Mouse (Mus musculus) thymus, adult 18-20 months (tissue): ENCODE measurements around the gene Slc4a2.

Experiments used
- DNase-seq, 2 experiments: peaks; one replicate each; pipeline ENCODE4 v3.0.0; 2022; ENCODE audit warnings: mixed read lengths in 2 of 2

The Slc4a2 gene

GRCm38 (mm10) chr5:24472884-24473619 lies 49.4 kb downstream of the Slc4a2 start:
- DNase-seq: no peak

GRCm38 (mm10) chr5:24474025-24474722 lies 50.5 kb downstream of the Slc4a2 start:
- no peak for DNase-seq

- no peak for DNase-seq
Observed at GRCm38 (mm10) chr5:24474723-24475261, 51.2 kb downstream of the Slc4a2 start.

- no peak for DNase-seq
Observed at GRCm38 (mm10) chr5:24475476-24476241, 52.0 kb downstream of the Slc4a2 start.

GRCm38 (mm10) chr5:24477909-24478308 lies 54.3 kb downstream of the Slc4a2 start:
- DNase-seq: no peak

GRCm38 (mm10) chr5:24481647-24482046 lies 58.0 kb downstream of the Slc4a2 start:
- DNase-seq: no peak

- no peak for DNase-seq
Observed at GRCm38 (mm10) chr5:24482247-24483079, 58.8 kb downstream of the Slc4a2 start.

- DNase-seq: peak in 1 of 2 experiments; percentile 37
Observed at GRCm38 (mm10) chr5:24483326-24483725, 59.7 kb downstream of the Slc4a2 start.

GRCm38 (mm10) chr5:24484963-24485362 lies 61.3 kb downstream of the Slc4a2 start:
- DNase-seq: no peak

- peak in 1 of 2 experiments; percentile 50 for DNase-seq
Observed at GRCm38 (mm10) chr5:24486097-24486496, 62.5 kb downstream of the Slc4a2 start.

- no peak for DNase-seq
Observed at GRCm38 (mm10) chr5:24486738-24487137, 63.1 kb downstream of the Slc4a2 start.

GRCm38 (mm10) chr5:24490413-24490920 lies 66.8 kb downstream of the Slc4a2 start:
- no peak for DNase-seq
